Mouse (Mus musculus) ES-E14 (cell line): Measurements from ENCODE around the gene Smap1. TPM values are rescaled to one million over a fixed set of nuclear protein-coding genes. Genes with fewer than 3 reads are reported as not detected.

Experiments
- DNase-seq: peaks from one replicate; pipeline ENCODE4 v3.0.0-alpha.2; 2013; ENCODE audit warnings: low read depth, low spot score
- H3K27ac ChIP-seq: 2 replicates; pipeline ENCODE4 v1.5.1; 2012; ENCODE audit warnings: low read depth, mild to moderate bottlenecking, low read length, moderate library complexity, mixed read lengths; ENCODE audit not compliant: poor library complexity, insufficient read depth, severe bottlenecking
- H3K36me3 ChIP-seq: 2 replicates; pipeline ENCODE4 v1.6.1; 2012; ENCODE audit warnings: mild to moderate bottlenecking, low read length, moderate library complexity, mixed read lengths; ENCODE audit not compliant: control insufficient read depth, poor library complexity, insufficient read depth, severe bottlenecking
- H3K4me1 ChIP-seq, 2 experiments: fragments of 150-350 bp in 1 of 2; sonication (generic) in 1 of 2; 2 replicates each; pipeline ENCODE4 v1.6.1; 2012; ENCODE audit warnings: low read length in 2 of 2, mild to moderate bottlenecking in 1 of 2, mixed read lengths in 1 of 2; ENCODE audit not compliant: control insufficient read depth in 2 of 2, insufficient read depth in 2 of 2, poor library complexity in 1 of 2
- H3K4me3 ChIP-seq, 2 experiments: fragments of 150-350 bp in 1 of 2; sonication (generic) in 1 of 2; 2 replicates each; pipeline ENCODE4 v1.5.1; 2012; ENCODE audit warnings: low read length in 2 of 2, low read depth in 1 of 2, mild to moderate bottlenecking in 1 of 2, mixed read lengths in 1 of 2; ENCODE audit not compliant: insufficient read depth in 1 of 2, poor library complexity in 1 of 2, severe bottlenecking in 1 of 2
- H3K9ac ChIP-seq: 2 replicates; pipeline ENCODE4 v1.6.1; 2012; ENCODE audit warnings: low read depth, mild to moderate bottlenecking, low read length, mixed read lengths; ENCODE audit not compliant: poor library complexity, insufficient read depth, severe bottlenecking
- H3K9me3 ChIP-seq: fragments of 150-350 bp; sonication (generic); 2 replicates; pipeline ENCODE4 v1.6.1; 2012; ENCODE audit warnings: low read depth, mild to moderate bottlenecking, low read length; ENCODE audit not compliant: control insufficient read depth, insufficient read depth
- CHD2 ChIP-seq: IDR thresholded peaks from 2 replicates; pipeline ENCODE4 v1.6.1; 2014; ENCODE audit warnings: mild to moderate bottlenecking, low read depth, low read length, inconsistent platforms
- HCFC1 ChIP-seq: IDR thresholded peaks from 2 replicates; pipeline ENCODE4 v1.6.1; 2012; ENCODE audit warnings: low read length, inconsistent platforms, borderline replicate concordance; ENCODE audit not compliant: insufficient read depth
- MAFK ChIP-seq: IDR thresholded peaks from 2 replicates; pipeline ENCODE4 v1.6.1; 2014; ENCODE audit warnings: mild to moderate bottlenecking, low read depth, low read length, inconsistent platforms; ENCODE audit not compliant: insufficient read depth
- ZC3H11A ChIP-seq: IDR thresholded peaks from 2 replicates; pipeline ENCODE4 v1.6.1; 2012; ENCODE audit warnings: low read depth, mild to moderate bottlenecking, inconsistent platforms, low read length, borderline replicate concordance
- ZNF384 ChIP-seq: IDR thresholded peaks from 2 replicates; pipeline ENCODE4 v1.6.1; 2012; ENCODE audit warnings: low read depth, low read length, inconsistent platforms
- in situ Hi-C, 2 experiments: fragments of 600-800 bp; cut with MboI; formaldehyde crosslinking; loops; one replicate each; pipeline ENCODE4 v1.15.1; 2025; ENCODE audit warnings: low sequenced_read_pairs in 2 of 2, inconsistent platforms in 1 of 2; ENCODE audit not compliant: unreplicated experiment in 2 of 2
- total RNA-seq: library from RNA; depleted of rRNA; stranded (reverse); fragments of 300-350 nt; gene quantifications from 2 replicates; pipeline ENCODE4 v1.2.3, GENCODE M21; 2012; rRNA removed

Smap1 gene
- total RNA-seq, 1 experiment, result 41.3 TPM

DNA sequence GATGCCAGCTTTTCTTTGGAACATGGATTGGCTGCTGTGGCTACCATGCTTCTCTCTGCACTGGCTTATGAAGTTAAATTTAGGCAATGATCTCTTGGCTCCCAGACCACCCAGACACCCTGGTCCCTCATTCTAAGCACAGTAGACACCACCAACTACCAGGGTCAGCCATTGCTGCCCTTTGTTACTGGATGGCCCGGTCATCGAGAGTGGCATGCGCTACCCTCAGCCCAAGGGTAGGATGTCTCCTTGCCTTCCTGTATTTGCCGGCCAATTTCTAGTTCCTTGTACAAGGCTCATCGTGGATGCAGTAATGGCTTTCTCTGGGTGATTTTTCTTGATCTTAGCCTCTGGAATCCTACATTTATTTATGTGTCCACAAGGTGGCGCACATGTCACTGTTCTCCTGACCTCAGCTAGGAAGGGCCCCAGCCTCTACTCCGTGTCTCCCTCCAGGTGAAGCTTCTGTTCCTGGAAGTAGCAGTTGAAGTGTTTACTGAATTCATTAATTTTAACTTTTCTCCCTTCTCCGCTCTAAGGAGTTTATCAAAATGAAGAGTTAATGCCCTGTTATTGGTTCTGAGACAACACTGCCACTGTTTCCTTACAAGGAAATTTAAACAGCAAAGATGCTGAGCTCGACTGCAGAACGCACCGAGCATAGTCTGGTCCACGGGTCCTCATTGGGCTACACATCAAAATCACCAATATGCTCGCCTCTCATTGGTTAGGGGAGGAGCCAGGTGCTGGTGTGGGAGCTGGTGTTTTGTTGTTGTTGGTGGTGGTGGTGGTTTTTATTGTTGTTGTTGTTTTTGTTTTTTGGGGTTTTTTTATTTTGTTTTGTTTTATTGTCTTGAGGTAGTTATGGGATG, 95.0 kb downstream of the Smap1 start:
- in situ Hi-C loops, result loop anchor here in 1 of 2 experiments (10.0 kb wide), 1 partner anchor 338 kb away; no protein-coding TSS in a partner anchor
- DNase-seq, result peak; percentile 66
- Histone ChIP-seq H3K4me1 (no peaks in the 10 kb centered on the region), H3K9ac (no peak overlapping the region), H3K9me3 (no peaks in the 10 kb centered on the region), H3K27ac (no peak overlapping the region), H3K4me3 (no peak overlapping the region), H3K36me3 (no peaks in the 10 kb centered on the region)
- TF ChIP-seq HCFC1 (no peak), CHD2 (no peak), ZC3H11A (peak; percentile 37; the same call in 1 of the 2 replicates), MAFK (no peak), ZNF384 (no peak)

DNA sequence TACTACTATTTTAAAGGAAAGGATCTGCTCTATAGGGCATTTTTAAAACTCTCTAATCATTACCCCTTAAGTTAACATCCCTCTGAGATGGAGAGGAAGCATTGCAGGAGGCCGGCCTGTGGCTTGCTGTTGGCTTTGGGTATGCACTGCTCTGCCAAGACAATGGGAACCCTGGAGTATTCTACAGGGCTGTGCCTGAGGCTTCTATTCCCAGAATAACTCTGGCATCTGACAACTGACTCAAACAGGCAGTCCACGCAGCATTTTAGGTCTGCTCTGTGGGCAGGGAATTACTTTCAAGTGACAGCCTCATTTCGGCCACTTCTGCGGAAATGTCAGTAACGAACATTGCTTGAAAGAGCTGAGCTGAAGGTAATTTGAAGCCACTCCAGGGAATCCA, 100.5 kb downstream of the Smap1 start:
- DNase-seq, result no peak
- in situ Hi-C loops, result loop anchor here in 1 of 2 experiments (10.0 kb wide), 1 partner anchor 343 kb away; no protein-coding TSS in a partner anchor
- TF ChIP-seq HCFC1, result no peak
- no peak for TF ChIP-seq MAFK
- no peak for TF ChIP-seq CHD2
- TF ChIP-seq ZNF384, result no peak
- no peak for TF ChIP-seq ZC3H11A
- H3K4me3 ChIP-seq, result no peak overlapping the region
- H3K27ac ChIP-seq, result no peak overlapping the region
- no peaks in the 10 kb centered on the region for H3K36me3 ChIP-seq
- no peaks in the 10 kb centered on the region for H3K4me1 ChIP-seq
- no peaks in the 10 kb centered on the region for H3K9me3 ChIP-seq
- no peak overlapping the region for H3K9ac ChIP-seq

DNA sequence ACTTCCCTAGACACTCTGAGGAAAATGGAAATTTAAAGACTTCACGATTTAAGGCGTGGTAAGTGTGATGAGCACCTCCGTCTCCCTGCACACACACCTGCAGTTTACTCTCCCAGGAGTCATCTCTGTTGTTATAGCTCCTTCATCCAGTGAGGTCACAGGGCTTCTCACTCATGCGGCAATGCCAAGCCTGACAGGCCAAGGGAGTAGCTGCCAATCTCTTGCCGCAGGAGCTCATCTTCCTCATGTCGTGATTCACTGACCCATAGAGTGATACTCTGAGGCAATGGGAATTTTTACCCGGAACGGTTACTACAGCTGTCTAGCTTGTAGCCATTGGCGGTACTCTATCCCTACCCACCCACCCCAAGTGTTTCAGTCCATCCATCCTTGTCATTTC, 123.8 kb downstream of the Smap1 start:
- Histone ChIP-seq H3K9me3 (no peaks in the 10 kb centered on the region), H3K36me3 (no peaks in the 10 kb centered on the region), H3K4me3 (no peak overlapping the region), H3K27ac (no peak overlapping the region), H3K4me1 (no peaks in the 10 kb centered on the region), H3K9ac (no peak overlapping the region)
- TF ChIP-seq CHD2 (no peak), MAFK (no peak), ZNF384 (no peak), ZC3H11A (no peak), HCFC1 (no peak)
- DNase-seq, result no peak
- in situ Hi-C loops, result no loop called here

Other genes with a start within 250 kb of the Smap1 start
- gene B3gat2, start 160.6 kb downstream of the Smap1 start, total RNA-seq, result 0.79 and 0.98 TPM in 2 replicates
- 18.2 and 21.0 TPM in 2 replicates for gene Sdhaf4, start 83.3 kb upstream of the Smap1 start, total RNA-seq
- gene Fam135a, start 178.0 kb upstream of the Smap1 start, total RNA-seq, result 13.7 and 15.6 TPM in 2 replicates